In genomic region chrX:105921421-105921820, GRCm38 (mm10) we compare ENCODE assay signal across 9 mouse cellular contexts. TPM values are rescaled to one million over a fixed set of nuclear protein-coding genes. Genes with fewer than 3 reads are reported as not detected.
DNase-seq lines count a peak whose midpoint lies in the region; ATAC-seq and TF ChIP-seq lines count a peak whose summit lies in the region.
"Had no signal": no experiment of that assay in that cellular context is flagged by ENCODE, and none has a peak within 500 bp of the region (broad histone marks: within the 10 kb centered on the region; RNA-seq: fewer than 3 reads in every experiment).

No protein-coding gene starts in this region.

- H3K4me2 ChIP-seq in midbrain, embryonic 16.5 days (ENCODE audit: low read length) = no peak overlapping the region
- H3K4me2 ChIP-seq: neural tube, embryonic 13.5 days had no signal

- peak; percentile 49 for TF ChIP-seq CTCF in left cerebral cortex, adult 2 months (IDR thresholded peaks at IDR 0.05)

- H3K27ac ChIP-seq in left cerebral cortex, adult 2 months = no peak overlapping the region
- H3K27ac ChIP-seq in midbrain, embryonic 16.5 days (ENCODE audit: low read length) = no peak overlapping the region
- H3K27ac ChIP-seq: neural tube, embryonic 13.5 days had no signal

- intact Hi-C loops in left cerebral cortex, adult 2 months (cut with DNase I) = no loop called here

- H3K9ac ChIP-seq in midbrain, embryonic 16.5 days (ENCODE audit: low read depth, low read length) = no peak overlapping the region
- H3K9ac ChIP-seq: neural tube, embryonic 13.5 days had no signal

- H3K4me3 ChIP-seq in left cerebral cortex, adult 2 months = no peak overlapping the region
- no peak overlapping the region for H3K4me3 ChIP-seq in midbrain, embryonic 16.5 days (ENCODE audit: low read depth, low read length)
- H3K4me3 ChIP-seq: neural tube, embryonic 13.5 days had no signal

- DNase-seq in adrenal gland, adult 18-20 months (ENCODE audit: low spot score in 2 of 2) = peak; percentile 28 to 31
- no peak for DNase-seq in adrenal gland, postnatal 4 days (ENCODE audit: low spot score in 2 of 2)
- peak in 1 of 2 experiments; percentile 20 for DNase-seq in left cerebral cortex, adult 2 months (ENCODE audit: extremely low spot score in 1 of 2, low spot score in 2 of 2)
- DNase-seq in left cerebral cortex, adult 8-10 months (ENCODE audit: low spot score in 2 of 2) = no peak
- peak; percentile 7 for DNase-seq in adrenal gland, postnatal 25 days
- DNase-seq in natural killer cell, adult 2 months (ENCODE audit: low spot score in 2 of 2) = peak; percentile 49 to 59

- H3K27me3 ChIP-seq in midbrain, embryonic 16.5 days (ENCODE audit: control insufficient read depth, insufficient read depth, low read depth, low read length) = no peaks in the 10 kb centered on the region
- H3K27me3 ChIP-seq: neural tube, embryonic 13.5 days had no signal

- no peak for ATAC-seq in midbrain, embryonic 16.5 days
- ATAC-seq in megakaryocyte-erythroid progenitor cell, adult 5-6 weeks (replicated peaks; ENCODE audit: low FRiP score, low TSS enrichment, poor library complexity, severe bottlenecking) = no peak

- 92% methylated on average over 2 of the region's 2 CpGs for WGBS in midbrain, embryonic 16.5 days

- no peaks in the 10 kb centered on the region for H3K9me3 ChIP-seq in midbrain, embryonic 16.5 days (replicated peaks; ENCODE audit: control insufficient read depth, low read length, poor library complexity, severe bottlenecking)
- H3K9me3 ChIP-seq: neural tube, embryonic 13.5 days had no signal

- no peaks in the 10 kb centered on the region for H3K36me3 ChIP-seq in midbrain, embryonic 16.5 days (ENCODE audit: control insufficient read depth, insufficient read depth, low read length)
- H3K36me3 ChIP-seq: neural tube, embryonic 13.5 days had no signal

- H3K4me1 ChIP-seq in midbrain, embryonic 16.5 days (ENCODE audit: control insufficient read depth, insufficient read depth, low read length) = peaks cover 6% of the 10 kb centered on the region; the same call in 1 of the 2 replicates

RNA-seq across cellular contexts. Expression of gene Atrx, which starts 7.8 kb away (rescaled TPM):
- 10 to 100 TPM; 78.5 to 99.6 TPM for total RNA-seq in adrenal gland, adult 18-20 months (2021)
- 100 to 1,000 TPM; 140 to 172 TPM for total RNA-seq in adrenal gland, postnatal 4 days (2021)
- total RNA-seq in left cerebral cortex, adult 2 months (2021) = 100 to 1,000 TPM; 178 to 182 TPM
- total RNA-seq in left cerebral cortex, adult 8-10 months (2022) = 100 to 1,000 TPM; 157 to 164 (median 162) TPM
- 146 and 148 TPM in 2 replicates for total RNA-seq in adrenal gland, postnatal 25 days (2021)
- 262 and 297 TPM in 2 replicates for polyA plus RNA-seq in midbrain, embryonic 16.5 days (2015; fragmentation: Nextera tagmentation; extraction: Ambion mirVana)
- total RNA-seq in megakaryocyte-erythroid progenitor cell, adult 5-6 weeks (2014; fragmentation: Nextera tagmentation) = 168 and 243 TPM in 2 replicates
- total RNA-seq in megakaryocyte-erythroid progenitor cell, adult 5-6 weeks (2017) = 253 and 330 TPM in 2 replicates

Comparison
In these comparisons a context has a peak if more than half of its experiments do, and no peak if none do; other contexts are left out.
1. DNase-seq: peak in adrenal gland, adult 18-20 months (2 of 2), adrenal gland, postnatal 25 days (single experiment) and natural killer cell, adult 2 months (2 of 2); none in adrenal gland, postnatal 4 days (0 of 2) and left cerebral cortex, adult 8-10 months (0 of 2).